Mouse (Mus musculus) R1 (cell line): ENCODE measurements around the gene Kiz.

Experiments
- DNase-seq: peaks from one replicate; pipeline ENCODE4 v3.0.0-alpha.2; 2018; ENCODE audit warnings: low read depth, low spot score

The Kiz gene

DNA sequence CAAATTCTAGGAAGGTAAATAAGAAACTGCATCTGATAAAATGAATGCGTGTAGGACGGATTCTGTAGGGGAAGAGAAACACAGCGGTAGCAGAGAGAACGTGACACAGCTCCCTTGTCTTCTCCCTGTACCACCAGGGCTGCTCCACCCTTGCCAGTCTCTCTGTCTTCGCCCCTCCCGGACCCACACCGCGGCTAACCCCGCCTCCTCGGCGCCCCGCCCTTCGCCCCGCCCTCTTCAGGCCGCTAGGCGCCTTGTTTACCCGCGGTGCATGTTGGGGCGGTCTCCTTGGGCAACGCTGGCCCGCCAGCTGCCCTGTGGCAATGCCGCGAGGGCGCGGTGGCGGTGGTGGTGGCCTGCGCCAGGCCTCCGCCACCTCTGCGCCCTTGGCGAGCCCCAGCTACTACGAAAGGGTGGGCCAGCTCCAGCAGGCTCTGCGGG is at the start of gene Kiz:
Kiz (plus strand) TSS at position 266 of the 441 bp plus-strand sequence.
- peak; percentile 90 for DNase-seq

DNA sequence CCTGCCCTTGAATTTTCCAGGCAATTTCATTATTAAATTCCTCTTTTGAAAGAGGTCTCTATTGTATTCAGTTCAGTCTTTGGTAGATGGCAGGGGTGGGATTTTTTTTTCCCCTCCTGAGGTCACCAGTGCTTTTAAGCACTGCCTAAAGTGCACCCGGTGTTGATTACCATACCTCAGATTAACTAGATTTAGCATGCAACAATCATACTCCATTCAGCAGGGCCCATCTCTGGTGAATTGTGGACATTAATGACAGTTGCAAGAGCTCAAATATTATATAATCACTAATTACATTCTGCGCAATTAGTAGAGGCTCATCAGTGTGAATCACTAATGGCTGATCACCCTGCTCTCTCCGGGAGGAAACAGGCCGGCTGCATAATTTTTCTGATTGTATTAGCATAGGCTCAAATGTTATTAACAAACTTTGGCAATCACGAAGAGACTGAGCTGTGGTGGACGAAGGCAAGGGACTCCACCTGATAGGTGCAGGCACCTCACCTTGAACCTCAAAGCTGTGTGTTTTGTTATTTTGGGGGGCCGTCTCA is 45.9 kb upstream of the Kiz start:
- no peak for DNase-seq

DNA sequence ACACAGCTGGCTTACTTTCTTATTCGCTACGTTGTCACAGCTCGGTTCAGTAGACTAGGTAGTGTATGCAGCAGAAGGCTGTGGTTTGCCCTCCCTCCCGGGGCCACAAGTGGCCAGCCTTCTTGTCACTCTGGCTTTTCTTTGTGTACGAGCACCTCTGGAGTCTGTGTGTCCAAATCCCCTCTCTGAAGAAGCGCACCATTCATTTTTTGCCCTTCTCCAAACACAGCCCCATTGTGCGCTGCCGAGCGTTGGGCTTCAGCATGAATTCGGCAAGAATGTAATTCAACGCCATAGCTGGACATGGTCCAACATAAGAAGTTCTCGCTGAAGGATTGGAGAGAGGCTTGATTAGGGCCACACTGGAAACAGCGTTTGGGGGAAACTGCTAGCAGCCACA is 45.0 kb upstream of the Kiz start:
- no peak for DNase-seq

DNA sequence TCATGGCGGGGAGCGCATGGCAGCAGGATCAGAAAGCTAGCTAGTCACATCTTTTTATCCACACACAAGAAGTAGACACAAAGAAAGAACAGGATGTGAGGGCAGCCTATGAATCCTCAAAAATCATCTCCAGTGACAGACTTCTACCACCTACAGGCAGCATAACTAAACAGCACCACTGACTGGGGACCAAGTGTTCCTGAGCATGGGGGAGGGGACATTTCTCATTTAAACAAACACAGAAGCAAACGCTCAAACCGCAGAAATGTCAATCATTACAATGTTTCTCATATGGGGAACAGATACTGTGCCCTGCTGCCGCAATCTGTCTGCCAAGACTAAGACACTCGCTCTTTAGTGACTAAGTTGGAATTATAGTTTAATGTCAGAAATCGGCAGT is 40.7 kb upstream of the Kiz start:
- DNase-seq = no peak

DNA sequence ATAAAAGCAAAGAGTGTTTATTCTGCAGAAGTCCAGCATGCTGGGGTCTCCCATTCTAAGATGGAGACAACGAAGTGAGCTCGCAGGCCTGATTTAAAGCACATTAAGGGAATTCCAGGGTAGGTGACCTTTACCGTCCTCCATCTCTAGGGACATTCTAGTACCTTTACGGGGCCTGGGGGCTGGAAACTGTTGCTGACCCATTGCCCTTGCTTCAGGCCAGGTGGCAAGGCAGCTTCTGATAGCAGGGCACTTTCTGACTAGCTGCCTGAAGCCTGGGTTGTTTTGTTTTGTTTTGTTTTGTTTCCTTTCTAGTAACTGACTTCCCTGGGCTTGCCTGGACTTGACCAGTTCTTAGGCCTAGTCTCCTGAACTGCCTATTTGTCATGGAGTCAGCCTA is 36.6 kb upstream of the Kiz start:
- DNase-seq = no peak

DNA sequence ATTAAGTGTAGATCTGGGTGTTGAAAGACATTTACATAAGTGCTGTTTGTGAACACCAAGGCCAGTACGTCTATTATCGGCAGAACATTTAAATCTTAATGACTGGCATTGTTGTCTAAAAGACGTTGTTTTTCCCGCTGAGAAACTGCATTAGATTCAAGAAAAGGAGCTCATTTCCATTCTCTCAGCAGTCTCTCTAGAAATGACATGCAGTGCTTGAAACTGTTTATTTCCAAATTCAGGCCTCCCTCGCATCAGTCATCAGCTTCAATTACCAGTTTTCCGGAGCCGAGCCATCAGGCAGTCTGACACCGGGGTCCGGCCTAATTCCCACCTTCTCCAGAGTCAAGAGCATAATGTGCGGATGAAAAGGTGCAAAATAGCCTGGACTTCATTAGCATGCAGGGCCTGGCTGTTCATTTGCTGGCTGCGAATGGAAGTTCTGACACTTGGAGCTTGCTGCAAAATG is 32.1 kb upstream of the Kiz start:
- DNase-seq = peak; percentile 60

DNA sequence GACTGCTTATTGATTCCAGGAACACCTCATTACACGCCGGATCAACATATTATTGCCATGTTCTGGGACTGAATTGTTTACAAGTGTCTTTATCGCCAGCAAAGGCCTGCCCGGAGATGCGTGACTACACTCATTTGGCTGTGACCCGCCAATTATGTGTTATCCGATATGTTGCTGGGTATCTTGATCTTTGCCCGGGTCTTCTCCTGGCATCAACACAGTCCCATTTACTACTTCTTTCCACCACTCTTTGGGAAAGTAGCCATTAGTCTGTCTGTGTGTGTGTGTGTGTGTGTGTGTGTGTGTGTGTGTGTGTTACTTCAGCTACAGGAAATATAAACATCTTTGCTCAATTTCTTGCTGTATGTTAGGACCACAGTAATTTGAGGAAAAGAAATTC is 31.6 kb upstream of the Kiz start:
- no peak for DNase-seq

DNA sequence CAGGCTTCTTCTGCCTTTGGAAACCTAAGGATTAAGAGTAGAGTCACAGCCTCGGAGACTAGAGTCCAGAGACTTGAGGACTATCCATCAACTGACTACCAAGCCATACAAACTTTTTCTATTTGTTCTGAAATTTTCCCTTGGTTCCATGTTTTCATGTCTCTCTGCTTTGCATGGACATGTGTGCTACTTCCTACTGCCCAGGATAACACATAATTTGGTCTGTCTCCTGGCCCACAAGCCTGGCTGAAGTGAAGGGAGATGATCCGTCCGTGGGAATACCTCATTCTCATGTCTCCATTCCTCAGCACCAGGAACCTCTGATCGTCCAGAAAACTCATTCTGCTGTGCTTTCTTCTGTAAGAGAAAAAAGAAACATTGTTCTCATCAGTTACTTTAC is 27.7 kb upstream of the Kiz start:
- DNase-seq = no peak

DNA sequence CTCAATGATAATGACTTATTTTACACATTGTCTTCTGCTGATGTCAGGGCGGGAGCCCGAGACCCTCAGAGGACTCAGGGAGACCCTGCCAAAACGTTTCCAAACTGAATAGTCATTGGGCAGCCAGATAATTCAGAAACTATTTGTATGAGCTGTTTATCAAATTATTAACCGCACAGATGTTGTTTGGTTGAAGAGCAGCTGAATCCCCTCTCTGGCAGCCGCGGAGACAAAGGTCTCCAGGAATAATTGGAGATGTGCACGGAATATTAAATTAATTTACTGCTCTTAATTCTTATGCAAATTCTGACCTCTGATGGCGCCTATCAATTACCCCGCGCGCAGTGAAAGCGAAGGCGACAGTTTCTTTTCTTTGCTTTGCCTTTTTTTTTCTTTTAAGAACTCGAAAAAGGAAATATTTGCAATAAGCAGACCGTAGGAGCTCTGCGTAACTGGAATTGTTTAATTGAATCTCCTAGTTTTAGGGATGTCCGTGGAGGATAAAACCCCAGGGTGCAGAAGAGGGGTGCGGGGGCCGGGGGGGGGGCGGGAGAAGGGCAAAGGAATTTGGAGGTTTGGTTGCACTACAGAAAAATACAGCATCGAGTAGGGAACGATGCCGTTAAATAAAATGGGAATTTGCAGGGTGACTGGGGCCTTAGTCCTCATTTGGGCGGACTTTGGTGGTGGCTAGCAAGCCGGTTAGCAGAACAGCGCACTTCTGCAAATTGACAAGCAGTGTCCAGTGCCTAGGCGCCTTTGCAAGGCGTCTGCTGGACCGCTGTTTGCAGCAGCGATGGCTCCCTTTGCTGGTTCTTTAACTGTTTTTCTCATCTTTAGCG is 22.2 kb upstream of the Kiz start:
- DNase-seq = no peak

DNA sequence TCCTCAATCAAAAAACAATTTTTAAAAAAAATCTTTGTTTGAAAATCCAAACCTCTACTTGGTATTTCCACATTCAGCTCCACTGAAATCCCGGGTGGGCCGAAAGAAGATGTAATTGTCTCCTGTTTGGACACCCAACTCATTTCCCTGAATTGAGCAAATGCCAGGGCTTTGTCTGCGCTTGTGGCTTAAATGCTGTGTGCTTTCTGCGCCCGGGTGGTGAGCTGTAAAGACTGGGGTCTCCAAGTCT is 21.7 kb upstream of the Kiz start:
- no peak for DNase-seq

DNA sequence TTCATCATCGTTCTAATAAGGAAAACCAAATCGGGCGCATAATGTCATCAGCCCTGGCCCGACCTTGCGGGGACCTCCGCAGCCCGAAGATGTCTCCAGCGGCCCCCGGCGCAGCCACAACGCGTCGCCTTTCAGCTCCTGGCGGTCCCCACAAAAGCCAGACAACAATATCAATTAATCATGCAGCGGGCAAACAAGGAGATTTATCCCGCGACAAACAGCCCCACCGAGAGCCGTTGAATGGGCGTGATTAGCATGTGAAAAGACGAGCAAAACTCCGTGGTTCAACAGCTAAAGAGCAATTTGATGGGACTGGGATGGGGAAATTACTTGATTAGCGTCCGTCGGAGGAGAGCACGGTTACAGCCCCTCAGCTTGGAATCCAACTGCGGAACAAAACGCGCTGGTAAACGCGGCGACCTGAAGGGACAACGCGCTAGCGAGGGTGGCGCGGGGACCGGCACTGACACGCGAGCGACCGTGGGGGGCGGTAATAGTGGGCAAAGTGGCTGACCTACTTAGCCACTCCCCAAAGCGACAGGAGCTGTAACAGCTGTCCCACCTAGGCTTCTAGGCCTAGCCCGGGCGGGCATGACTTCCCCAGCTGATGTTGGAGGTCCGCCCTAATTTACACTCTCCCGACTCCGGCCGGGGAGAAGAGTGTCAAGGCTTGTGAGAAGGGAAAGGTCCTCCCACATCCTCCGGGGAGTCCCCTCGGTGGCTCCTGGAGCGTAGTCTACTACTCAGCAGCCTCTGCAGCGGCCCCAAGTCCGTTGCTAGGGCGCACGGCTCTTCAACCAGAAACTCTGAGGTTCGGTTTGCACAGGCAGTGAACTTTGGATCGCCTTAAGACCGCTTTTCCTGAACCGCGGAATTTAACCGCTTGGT is 21.1 kb upstream of the Kiz start:
- DNase-seq = peak; percentile 94

DNA sequence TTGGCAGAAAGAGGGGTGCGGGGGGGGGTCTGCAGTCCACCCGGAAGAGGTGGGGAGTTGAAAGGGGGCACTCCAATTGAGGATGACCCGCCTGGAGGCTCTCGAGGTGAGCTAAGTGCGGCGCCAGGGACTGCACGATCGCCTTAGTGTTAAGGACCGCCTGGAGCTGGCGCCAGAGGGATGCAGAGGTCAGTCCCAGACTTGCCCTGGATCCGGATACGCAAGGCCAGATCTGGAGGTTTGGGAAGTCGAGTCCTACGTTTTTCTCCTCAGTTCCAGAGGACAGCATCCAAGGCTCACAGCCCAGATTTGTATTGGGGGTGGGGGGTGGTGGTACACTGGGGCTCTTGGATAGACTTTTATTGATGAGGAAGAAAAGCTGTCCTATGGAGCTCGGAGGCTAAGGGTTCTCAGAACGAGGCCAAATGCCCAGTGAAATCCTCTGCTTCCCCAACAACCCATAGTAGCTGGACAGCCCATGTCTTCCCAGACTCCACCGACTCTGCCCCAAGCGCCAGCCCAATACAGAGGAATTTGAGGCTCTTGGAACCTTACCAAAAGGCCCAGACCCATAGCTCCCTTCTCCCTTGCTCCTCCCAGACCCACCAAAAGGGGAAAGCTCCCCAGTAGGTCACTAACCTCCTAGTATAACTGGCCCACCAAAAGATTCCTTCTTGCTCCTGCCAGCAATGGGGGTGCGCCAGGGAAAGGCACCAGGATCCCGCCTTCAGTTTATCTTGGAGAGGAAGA is 20.2 kb upstream of the Kiz start:
- no peak for DNase-seq

DNA sequence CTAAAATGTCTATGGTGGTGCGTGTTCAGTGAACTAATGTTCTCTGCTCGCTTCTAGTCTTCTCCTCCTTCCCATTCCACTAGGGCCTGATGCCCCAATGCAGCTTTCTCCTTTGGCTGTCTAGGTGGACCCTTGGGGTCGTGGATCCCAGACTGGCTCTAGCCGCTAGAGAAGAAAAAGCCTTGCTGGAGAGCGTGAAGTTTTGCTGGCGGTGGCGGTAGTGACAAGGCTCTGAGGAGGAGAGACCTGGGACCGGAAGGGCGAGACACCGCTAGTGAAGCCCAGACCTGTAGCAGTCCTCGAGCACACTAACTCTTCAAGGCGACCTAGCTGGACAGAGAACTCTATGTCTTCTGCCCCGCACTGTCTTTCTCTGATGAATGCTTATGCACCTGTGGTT is 19.4 kb upstream of the Kiz start:
- DNase-seq = peak; percentile 23

DNA sequence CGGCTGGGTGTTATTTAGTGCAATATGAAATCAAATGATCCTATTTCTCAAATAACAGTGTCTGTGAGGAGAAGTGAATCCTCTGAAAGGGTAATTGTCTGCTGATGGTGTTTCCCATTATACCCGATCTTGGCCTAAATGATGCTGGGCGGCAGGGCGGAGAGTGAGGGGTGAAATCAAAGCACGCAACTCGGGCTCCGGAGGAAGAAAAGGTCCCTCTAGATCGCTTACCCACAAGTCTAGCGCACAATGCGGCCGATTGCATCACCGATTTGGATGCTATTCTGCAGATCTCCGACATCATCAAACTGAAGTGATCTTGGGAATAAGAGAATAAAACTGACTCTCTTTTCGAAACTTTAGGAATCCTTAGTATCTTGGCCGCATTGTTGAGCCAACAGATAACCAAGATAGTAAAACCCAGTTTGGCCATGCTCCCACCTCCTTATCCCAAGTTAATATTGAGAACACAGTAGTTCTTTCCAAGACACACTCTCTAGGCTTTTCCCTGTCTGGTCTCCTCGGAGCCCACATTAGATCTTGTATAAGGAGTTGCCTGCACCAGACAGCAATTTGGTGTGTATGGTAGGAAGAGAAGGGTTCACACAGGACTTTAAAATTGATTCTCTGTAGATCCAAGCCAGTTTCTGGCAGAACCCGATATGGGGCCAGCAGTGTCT is 18.7 kb upstream of the Kiz start:
- DNase-seq = peak; percentile 21

DNA sequence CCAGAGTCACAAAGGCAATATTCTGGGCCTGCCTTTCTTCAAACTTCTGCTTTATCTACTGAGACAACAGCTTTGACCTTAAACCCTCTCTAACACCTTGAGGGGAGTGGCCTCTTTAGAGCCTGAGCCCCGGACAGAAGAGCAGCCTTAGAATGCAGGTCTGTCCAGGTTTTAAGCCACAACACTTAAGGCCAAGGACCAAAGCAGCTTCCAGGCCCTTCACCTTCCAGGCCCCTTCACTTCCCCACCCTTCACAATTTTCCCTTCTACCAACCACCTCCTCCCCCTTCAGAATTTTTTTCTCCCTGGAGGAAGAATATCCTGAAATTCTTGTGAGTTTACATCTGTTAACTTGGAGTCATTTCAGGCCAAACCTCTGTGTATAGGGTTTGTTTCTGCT is 18.0 kb upstream of the Kiz start:
- peak; percentile 29 for DNase-seq

DNA sequence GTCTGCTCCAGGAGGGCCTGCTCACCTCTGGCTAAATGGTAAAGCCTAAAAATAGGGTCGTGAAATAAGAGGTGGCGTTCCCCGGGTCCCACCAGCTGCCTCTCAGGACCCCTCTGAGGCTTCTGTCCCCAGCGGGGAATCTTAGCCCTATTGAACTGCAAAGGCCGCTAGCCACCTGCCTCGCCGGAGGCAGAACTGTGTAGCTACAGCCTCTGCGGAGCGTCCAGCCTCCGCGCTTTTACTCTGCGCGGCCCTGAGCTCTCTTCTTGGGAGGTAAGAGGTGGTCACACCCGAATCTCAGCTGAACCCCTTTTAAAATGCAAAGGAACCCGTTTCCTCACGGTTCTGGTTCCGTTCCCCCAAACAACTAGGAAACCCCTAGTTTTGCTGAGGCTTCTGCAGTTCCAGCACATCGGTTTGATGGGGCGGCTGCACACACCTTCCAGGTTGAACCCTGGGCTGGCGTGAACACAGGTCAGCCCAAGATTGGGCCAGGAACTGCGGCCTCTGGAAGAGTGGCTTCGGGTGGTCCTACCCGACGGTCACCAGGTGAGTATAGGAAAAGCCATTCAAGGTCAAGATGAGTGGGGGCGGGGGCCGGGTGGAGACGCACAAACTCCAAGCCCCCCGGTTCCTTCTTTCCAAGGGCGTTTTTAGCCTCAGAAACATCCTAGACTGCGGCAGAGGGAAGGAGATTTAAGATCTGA is 16.9 kb upstream of the Kiz start:
- peak; percentile 59 for DNase-seq

DNA sequence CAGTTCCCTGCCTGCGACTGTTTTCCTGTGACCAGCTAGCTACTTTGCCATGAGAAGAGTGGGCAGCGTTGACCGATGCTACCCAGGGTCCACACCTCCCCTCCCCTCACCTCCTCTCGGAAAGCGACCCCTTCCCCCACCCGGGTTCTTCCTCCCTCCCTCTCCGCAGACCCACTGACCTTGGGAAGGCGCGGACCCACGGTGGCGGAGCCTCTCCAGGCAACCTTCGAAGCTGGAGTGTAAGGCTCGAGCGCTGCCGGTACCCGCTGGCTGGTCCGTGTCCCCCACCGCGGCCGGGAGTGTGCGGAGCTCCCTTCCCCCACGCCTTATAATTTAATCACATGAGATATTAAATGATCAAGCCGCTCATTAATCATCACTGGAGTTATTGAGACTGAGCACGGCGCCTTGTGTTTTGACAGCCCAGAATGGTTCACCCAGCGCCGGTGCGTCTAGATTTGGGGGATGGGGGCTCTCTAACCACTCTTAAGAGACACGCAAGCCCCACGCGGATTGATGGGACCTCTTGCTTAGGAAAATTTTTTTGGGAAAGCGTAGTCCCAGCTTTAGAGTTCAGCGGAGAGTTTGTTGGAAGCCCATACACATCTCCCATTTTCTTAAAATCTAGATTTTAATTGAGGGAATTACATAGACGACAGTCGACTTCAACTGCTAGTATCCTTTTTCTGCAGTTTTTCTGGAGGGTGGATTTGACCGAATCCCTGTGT is 16.2 kb upstream of the Kiz start:
- DNase-seq = peak; percentile 24

DNA sequence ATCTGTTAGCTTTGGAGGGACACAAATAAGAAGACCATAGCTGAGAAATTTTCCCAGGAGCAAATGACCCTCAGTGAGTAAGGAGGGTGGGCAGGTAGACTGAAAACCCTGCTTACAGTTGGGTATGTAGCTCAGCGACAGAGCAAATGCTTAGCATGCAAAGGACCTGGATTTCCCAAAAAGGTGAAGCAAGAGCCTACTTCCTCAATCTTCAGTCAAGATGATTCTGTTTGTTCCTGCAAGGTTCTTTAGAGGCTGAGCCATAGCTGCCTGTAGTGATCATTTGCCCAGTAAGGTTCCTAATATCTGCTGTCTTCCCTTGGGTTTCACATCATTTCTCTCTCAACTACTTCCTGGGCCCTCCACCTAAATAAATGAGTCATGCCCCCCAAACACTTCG is 7.8 kb upstream of the Kiz start:
- no peak for DNase-seq

DNA sequence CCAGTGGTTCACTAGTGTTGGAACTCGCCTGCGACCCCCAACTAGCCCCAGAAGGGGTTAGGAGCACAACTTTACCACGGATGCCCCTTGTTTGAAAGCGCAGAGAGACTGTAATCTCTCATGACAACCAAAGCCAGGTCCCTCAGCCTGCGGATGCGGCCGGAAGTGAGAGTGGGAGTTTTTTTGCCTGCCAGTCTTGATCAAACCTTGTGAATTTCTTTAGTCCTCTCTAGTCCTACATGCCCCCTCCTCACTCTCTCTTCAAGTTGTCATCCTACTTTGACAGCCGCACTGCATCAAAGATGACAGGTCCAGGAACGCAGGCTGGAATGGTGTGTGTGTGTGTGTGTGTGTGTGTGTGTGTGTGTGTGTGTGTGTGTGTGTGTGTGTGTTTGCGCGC is 456 bp downstream of the Kiz start:
- peak; percentile 63 for DNase-seq

DNA sequence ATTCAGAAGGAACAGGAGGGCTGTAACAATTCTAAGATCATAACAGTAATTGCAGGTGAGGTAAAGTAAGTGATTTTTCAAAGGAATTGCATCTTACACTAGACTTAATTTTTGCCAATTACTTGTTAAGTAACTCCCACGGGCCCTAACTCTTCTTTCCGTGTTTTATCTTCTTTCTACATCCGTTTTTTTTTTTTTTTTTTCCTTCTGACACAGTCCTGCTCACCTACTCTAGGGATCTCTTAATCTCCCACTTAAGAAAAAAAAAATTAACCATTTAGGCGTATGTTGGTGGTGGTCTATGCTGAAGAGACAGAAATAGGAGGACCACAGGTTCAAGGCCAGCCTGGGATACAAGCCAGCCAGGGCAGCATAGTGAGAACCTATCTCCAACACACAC is 1.2 kb downstream of the Kiz start:
- DNase-seq = no peak
